Mouse (Mus musculus) testis, adult 2 months (tissue): ENCODE measurements at regions not wholly inside any gene's neighbourhood (a gene's known extent, or its start where the extent isn't known, plus 50 kb on each side); places are given as distances from the start of the nearest gene placed in this dataset.

ENCODE experiments used
- H3K27ac ChIP-seq: fragments of 200-500 bp; 2 replicates; pipeline ENCODE4 v1.5.1; 2012; ENCODE audit warnings: low read depth, low read length; ENCODE audit not compliant: control insufficient read depth, insufficient read depth
- H3K27me3 ChIP-seq: fragments of 200-500 bp; 2 replicates; pipeline ENCODE4 v1.6.1; 2012; ENCODE audit warnings: mild to moderate bottlenecking, low read length, moderate library complexity; ENCODE audit not compliant: control insufficient read depth, insufficient read depth
- H3K36me3 ChIP-seq: fragments of 200-500 bp; 2 replicates; pipeline ENCODE4 v1.6.1; 2012; ENCODE audit warnings: mild to moderate bottlenecking, low read length; ENCODE audit not compliant: control insufficient read depth, insufficient read depth
- H3K4me1 ChIP-seq: fragments of 200-500 bp; 2 replicates; pipeline ENCODE4 v1.6.1; 2012; ENCODE audit warnings: low read length; ENCODE audit not compliant: control insufficient read depth, insufficient read depth
- H3K4me3 ChIP-seq: fragments of 200-500 bp; 2 replicates; pipeline ENCODE4 v1.5.1; 2012; ENCODE audit warnings: low read depth, mild to moderate bottlenecking, low read length, moderate library complexity, mixed read lengths; ENCODE audit not compliant: control insufficient read depth
- CTCF ChIP-seq: fragments of 200-500 bp; IDR thresholded peaks from 2 replicates; pipeline ENCODE4 v1.5.1; 2012; ENCODE audit warnings: low read depth, mild to moderate bottlenecking, inconsistent platforms, low read length, moderate library complexity; ENCODE audit not compliant: control insufficient read depth, insufficient read depth, insufficient replicate concordance
- POLR2A ChIP-seq: fragments of 200-500 bp; IDR thresholded peaks from 2 replicates; pipeline ENCODE4 v1.6.1; 2012; ENCODE audit warnings: low read depth, mild to moderate bottlenecking, inconsistent platforms, low read length, moderate library complexity; ENCODE audit not compliant: control insufficient read depth

DNA sequence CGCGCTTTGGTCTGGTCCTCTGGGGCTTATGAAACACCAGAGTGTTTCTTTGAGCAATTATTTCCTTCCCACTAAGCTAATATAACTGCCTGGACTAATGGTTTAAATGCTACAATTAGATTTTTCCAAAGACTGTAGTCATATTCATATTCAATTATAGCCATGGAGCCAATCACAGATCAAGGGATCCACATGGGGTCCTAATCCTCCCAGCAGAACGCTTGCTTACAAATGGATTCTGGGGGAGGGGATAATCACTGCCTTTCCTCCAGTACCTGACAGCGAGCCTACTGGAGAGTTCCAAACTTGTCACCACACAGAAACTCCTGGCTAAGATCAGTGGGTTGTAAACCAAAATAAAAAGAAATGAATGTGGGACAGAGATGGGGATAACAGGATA lies 212.0 kb downstream of the Parm1 start:
- Histone ChIP-seq H3K36me3 (no peaks in the 10 kb centered on the region), H3K27ac (no peak overlapping the region), H3K27me3 (no peaks in the 10 kb centered on the region), H3K4me1 (no peaks in the 10 kb centered on the region), H3K4me3 (no peak overlapping the region)
- TF ChIP-seq POLR2A (no peak), CTCF (no peak)

GRCm38 (mm10) chr5:91727448-91727847 lies 210.0 kb downstream of the Parm1 start:
- Histone ChIP-seq H3K4me1 (no peaks in the 10 kb centered on the region), H3K27me3 (no peaks in the 10 kb centered on the region), H3K4me3 (no peak overlapping the region), H3K36me3 (no peaks in the 10 kb centered on the region), H3K27ac (no peak overlapping the region)
- no peak for TF ChIP-seq POLR2A

GRCm38 (mm10) chr5:91726118-91726500 lies 208.7 kb downstream of the Parm1 start:
- TF ChIP-seq CTCF, result no peak
- no peak for TF ChIP-seq POLR2A
- Histone ChIP-seq H3K27ac (no peak overlapping the region), H3K4me3 (no peak overlapping the region)

GRCm38 (mm10) chr5:91725380-91726117 lies 208.1 kb downstream of the Parm1 start:
- no peaks in the 10 kb centered on the region for H3K36me3 ChIP-seq
- no peak overlapping the region for H3K27ac ChIP-seq
- no peaks in the 10 kb centered on the region for H3K27me3 ChIP-seq
- H3K4me3 ChIP-seq, result no peak overlapping the region
- H3K4me1 ChIP-seq, result no peaks in the 10 kb centered on the region
- TF ChIP-seq CTCF, result no peak

More at GRCm38 (mm10) chr5:91726118-91726500, 208.7 kb downstream of the Parm1 start:
- no peaks in the 10 kb centered on the region for H3K27me3 ChIP-seq
- H3K36me3 ChIP-seq, result no peaks in the 10 kb centered on the region
- H3K4me1 ChIP-seq, result no peaks in the 10 kb centered on the region

GRCm38 (mm10) chr5:91724881-91725280 lies 207.5 kb downstream of the Parm1 start:
- no peak for TF ChIP-seq CTCF
- no peak for TF ChIP-seq POLR2A
- Histone ChIP-seq H3K36me3 (no peaks in the 10 kb centered on the region), H3K27me3 (no peaks in the 10 kb centered on the region), H3K4me3 (no peak overlapping the region), H3K27ac (no peak overlapping the region), H3K4me1 (no peaks in the 10 kb centered on the region)

DNA sequence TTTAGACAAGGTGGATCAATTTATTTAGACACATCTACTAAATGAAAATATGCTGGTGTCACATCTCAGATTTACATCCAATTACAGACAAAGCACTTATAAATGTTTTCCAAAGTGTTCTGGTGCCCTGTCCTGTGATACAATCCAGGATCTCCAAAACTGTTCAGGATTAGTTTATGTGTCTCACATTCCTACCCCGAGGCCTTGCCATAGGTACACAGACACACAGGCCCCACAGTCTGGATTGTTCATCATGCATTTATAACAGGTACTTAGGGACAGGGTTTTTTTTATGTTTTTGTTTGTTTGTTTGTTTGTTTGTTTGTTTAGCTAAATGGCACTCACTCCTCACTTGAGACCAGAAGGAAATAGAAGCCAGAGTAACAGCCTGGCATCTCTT lies 206.0 kb downstream of the Parm1 start:
- TF ChIP-seq POLR2A (no peak), CTCF (no peak)
- no peak overlapping the region for H3K27ac ChIP-seq
- H3K27me3 ChIP-seq, result no peaks in the 10 kb centered on the region

DNA sequence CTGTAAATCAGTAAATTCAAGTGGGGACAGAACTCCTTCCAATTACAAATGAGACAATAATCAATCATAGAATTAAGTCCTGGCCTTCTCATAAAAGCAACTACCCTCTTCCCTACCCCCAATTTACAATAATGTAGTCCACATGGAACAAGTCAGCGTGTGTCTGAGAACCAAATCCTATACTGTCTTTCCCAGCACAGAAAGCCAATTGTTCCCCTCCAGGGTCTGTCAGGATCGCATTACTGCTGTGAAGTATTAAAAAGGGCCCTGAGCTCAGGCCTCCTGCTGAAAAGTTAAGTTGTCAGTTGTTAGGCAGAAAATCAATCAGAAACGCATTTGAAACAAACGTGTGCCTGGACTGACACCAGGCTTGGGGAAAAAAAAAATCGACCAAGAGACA lies 205.6 kb downstream of the Parm1 start:
- H3K27me3 ChIP-seq, result no peaks in the 10 kb centered on the region
- H3K36me3 ChIP-seq, result no peaks in the 10 kb centered on the region
- no peak overlapping the region for H3K27ac ChIP-seq
- H3K4me3 ChIP-seq, result no peak overlapping the region
- H3K4me1 ChIP-seq, result no peaks in the 10 kb centered on the region
- TF ChIP-seq POLR2A (no peak), CTCF (no peak)

More for the DNA sequence above, 206.0 kb downstream of the Parm1 start:
- H3K4me1 ChIP-seq, result no peaks in the 10 kb centered on the region
- no peak overlapping the region for H3K4me3 ChIP-seq
- no peaks in the 10 kb centered on the region for H3K36me3 ChIP-seq

GRCm38 (mm10) chr5:91722403-91722802 lies 205.0 kb downstream of the Parm1 start:
- Histone ChIP-seq H3K4me1 (no peaks in the 10 kb centered on the region), H3K36me3 (no peaks in the 10 kb centered on the region), H3K4me3 (no peak overlapping the region), H3K27me3 (no peaks in the 10 kb centered on the region), H3K27ac (no peak overlapping the region)
- TF ChIP-seq POLR2A, result no peak
- TF ChIP-seq CTCF, result no peak
